Mouse (Mus musculus) megakaryocyte, embryonic 14.5 days (primary cell): ENCODE results near the gene Ulk3.

Experiments
- FLI1 ChIP-seq: IDR thresholded peaks from 2 replicates; pipeline ENCODE4 v1.6.1; 2012; ENCODE audit warnings: low read length, inconsistent platforms, mixed read lengths
- GATA1 ChIP-seq: IDR thresholded peaks from 3 replicates; pipeline ENCODE4 v1.6.1; 2012; ENCODE audit warnings: mixed read lengths, low read length, inconsistent platforms, borderline replicate concordance

- TF ChIP-seq FLI1 (no peak), GATA1 (no peak)
Measured at GRCm38 (mm10) chr9:57600620-57601352, 11.5 kb downstream of the Ulk3 start.
